Mouse (Mus musculus): ENCODE measurements at regions not wholly inside any gene's neighbourhood (a gene's known extent, or its start where the extent isn't known, plus 50 kb on each side); places are given as distances from the start of the nearest gene placed in this dataset.

DNA sequence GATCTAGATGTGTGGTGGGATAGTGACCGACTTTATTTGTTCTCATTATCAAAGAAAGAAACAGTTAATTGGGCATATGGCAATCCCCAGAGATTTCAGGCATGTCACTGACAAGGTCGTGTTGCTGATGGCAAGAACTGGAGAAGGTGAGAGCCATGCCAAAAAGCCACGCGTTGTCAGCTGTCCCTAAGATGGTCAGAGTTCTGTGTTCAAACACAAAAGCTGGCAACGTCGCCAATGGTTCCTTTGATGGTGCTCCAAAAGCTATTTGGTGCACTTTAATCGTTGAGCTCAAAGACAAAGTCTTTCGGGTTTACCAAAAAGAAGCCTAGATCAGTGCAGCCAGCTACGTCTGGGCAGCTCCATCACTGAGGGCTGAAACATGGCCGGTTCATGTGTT is 185.4 kb downstream of the Ktn1 start:
- TF ChIP-seq CTCF (IDR thresholded peaks at IDR 0.05; ENCODE audit: control insufficient read depth, insufficient read depth, low read length) (no peak), POLR2A (IDR thresholded peaks at IDR 0.05; ENCODE audit: borderline replicate concordance, control insufficient read depth, low read depth, low read length) (no peak)

Data from bone marrow, adult 2 months (tissue).